Mouse (Mus musculus) kidney, postnatal 4 days (tissue): ENCODE measurements around the gene Rapgef1.

Experiments
- DNase-seq, 2 experiments: peaks; one replicate each; pipeline ENCODE4 v3.0.0; 2021; ENCODE audit warnings: mixed read lengths in 2 of 2

Rapgef1 gene

DNA sequence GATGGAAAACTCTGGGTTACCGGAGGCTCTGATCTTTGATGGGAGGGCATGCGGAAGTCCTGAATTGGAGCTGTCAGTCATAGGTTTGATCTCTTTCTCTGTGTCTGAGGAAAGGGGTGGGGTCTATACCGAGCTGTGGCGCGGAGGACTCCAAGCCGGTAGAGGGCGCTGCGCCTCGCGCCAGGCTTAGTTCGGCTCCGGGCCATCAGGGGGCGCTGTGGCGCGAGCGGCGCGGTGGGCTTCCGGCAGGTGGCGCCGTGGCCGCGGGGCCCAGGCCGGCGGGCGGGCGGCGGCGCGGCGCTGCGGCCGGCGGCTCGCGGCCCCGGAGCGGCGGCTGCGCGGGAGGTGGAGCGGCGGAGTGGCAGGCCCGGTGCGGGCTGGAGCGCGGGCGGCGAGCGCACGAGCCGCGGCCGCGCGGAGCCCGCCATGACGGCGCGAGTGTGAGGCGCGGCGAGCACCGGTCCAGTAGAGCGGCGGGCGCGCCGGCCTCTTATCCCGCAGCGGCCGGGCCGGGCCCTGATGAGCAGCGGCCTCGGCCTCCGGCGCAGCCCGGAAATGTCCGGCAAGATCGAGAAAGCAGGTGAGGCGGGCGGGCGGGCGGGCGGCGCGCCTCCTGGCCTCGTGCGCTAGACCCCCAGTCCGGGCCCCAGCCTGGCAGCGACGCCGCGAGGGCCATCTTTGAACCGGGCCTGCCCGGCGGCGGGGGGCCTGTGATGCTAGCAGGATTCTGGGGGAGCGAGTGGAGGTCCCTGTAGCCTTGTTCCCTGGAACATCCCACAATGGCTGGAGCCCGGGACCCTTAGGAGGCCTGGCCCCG lies at the start of gene Rapgef1:
TSS of gene Rapgef1 (plus strand) at position 237 of the 817 bp plus-strand sequence.
- peak; percentile 90 for DNase-seq

DNA sequence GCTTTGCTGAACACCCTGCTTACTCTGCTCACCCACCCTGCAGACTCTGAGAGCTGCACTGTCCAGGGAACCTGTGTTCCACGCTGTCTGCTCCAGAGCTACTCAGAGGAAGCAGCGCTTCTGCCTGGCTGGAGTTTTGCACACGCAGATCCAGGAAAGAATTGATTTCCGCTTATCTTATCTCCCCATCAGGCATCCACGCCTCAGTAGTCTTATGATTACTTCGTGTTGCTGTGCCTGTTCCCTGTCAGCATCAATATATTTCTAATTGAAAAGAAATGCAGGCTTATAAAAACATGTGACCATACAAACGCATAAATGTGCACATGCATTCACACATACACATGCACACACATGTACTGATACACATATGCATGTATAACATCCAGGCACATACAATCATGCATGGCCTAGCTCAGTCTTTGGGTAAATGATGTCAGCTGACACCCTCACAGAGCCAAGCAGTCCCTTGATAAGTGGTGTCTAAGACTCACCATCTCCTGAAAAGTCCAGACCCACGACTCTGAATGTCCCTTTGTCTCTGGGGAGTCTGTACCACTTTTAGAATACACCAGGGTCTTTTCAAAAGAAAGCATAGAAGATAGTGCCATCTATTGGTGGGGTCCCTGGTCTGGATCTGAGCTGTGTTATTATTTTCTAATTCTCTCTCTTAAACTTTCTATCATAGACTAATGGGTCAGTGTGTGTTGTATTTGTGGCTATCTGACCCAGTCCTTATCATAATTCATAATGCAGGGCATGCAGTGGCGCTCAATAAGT lies 47.4 kb upstream of the Rapgef1 start:
- no peak for DNase-seq

DNA sequence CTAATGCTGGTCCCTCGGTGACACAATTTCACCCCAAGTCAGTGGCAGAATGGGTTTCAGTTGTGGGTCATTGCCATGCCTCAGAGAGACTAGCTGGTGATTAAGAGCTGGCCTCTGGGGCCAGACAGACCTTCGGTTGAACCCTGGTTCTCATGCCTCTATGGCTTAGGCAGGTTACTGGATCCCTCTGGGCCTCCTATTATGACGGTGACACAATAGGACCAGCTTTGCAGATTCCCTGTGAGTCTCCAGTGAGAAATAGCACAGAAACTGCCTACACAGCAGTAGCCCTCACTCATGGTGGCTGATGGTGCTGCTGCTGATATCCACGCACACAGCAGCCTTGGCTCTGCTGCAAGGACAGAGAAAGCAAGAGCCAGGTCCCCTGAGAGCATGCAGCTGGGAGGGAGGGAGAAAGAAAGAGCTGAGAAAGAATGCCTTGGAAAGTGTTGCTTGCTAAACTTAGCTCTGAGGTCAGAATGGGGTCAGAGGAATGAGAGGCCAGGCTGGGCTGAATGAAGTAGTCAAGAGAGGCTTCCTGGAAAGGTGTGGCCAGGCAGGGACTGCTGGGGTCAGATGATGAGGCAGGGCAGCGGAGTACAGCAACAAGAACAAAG lies 46.6 kb upstream of the Rapgef1 start:
- DNase-seq, result no peak

DNA sequence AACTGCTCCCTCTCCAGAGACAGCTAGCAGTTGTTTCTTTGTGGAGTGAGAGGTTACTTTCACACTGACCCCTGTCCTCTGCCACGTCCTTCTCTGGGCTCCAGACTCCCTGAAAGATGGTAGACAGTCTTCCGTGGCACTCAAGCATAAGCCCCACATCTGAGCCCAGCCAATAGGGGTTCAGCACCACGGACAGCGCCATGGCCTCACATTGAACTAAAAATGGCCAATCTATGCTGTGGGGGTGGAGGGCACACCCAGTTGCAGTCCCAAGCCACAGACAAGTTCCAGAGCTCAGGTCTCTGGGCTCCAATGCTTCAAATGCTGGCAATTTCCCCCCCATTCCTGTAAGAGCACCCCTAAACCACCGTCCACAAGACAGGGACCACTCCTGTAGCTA lies 45.9 kb upstream of the Rapgef1 start:
- DNase-seq, result peak; percentile 87

DNA sequence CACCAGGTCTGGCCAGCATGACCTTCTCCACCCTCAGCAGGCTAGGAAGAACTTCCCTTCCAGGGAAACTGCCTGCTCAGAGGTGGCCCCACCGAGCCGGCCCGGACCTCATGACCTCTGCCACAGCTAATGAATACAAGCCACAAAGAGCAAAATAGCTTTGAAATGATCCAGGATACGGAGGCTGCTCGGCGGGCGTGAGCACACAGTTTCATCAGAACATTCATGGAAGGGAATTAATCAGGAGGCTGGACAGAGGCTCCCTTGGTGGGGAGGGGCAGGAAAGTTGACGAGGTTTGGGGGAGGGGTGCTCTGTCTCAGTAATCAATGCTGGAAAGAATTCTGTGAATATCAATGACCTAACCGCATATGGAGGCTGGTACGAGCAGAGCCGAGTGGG lies 45.3 kb upstream of the Rapgef1 start:
- DNase-seq, result no peak

DNA sequence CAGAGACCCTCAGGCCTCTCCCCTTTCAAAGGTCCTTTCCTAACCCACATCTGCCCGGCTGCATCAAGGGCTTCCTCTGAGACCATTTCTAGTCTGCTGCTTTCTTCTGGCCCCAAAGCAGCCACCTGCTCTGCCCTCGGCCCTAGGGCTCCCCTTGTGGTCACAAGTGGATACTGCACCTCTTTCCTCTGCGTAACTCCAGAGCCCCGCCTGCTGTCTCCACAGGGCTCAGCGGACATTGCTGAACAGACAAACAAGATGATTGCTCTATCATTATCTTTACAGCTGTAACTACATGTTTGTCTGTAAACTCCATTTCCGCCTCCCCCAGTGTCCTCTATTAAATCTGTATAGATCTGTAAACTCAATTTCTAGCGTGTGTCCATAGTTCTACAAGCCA lies 37.1 kb upstream of the Rapgef1 start:
- peak; percentile 85 to 88 for DNase-seq

DNA sequence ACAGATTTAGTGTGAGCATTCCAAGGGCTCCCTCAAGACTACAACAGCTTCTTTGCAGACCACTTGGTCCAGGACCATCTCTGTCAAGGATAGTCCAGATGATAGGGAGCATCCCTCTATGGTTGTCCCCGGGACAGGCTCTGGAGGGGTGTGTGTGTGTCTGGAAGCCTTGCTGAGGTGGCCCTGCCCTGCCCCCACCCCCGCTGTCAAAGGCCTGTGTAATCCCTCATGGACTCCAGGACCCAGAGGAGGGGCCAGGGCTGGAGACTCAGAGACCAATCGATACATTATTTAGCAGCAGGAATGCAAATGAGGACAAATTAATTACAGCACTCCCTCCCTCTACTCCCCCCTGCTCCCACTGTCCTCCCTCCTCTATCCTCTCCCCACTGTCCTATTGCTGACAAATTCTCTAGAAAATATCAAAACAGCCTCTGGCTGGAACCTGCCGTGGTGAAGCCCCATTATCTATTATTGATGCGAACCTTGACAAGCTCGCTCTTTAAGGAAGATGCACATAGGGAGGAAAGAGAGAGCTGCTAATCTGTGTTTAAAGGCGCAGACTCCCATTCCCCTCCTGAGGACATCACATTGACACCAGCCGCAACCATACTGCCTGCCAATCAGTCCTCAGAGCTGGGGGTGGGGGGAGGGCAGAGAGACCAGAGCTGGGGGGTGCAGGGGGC lies 33.4 kb upstream of the Rapgef1 start:
- no peak for DNase-seq

DNA sequence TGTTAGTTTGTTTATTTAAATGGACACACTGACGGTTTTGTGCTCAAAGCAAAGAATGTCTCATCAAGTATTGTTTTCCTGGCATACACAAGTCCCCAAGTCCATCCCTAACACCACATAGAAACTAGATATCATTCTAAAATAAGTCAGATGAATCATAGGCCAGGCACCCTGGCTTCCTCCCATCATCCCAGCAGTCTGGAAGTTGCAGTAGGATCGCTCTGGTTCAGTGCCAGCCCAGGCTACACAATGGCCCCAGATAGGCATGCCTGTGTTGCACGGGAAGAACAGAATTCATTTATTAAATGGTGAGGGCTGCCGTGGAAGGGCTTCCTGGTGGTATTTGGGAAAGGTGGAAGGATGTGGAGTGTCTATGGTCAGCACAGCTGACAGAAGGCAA lies 31.5 kb upstream of the Rapgef1 start:
- peak in 1 of 2 experiments; percentile 40 for DNase-seq

DNA sequence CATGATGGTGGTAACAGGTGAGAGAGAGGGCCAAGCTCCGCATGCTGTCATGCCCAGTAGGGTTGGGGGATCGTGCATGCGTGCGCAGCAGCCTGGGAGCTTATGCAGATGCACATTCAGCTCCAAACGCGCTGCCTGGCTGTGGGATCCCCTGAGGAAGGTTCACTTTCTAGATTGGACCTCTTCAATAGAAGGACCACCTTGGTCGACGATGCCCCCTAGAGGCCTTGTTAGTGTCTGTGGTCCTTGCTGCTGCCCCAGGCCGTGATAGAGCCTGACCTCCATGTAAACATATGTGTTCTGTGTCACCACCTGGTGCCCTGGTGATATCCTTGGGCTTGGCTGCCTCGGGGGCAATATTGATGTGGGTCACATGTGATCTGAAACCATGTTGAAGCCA lies 30.3 kb upstream of the Rapgef1 start:
- DNase-seq, result no peak

DNA sequence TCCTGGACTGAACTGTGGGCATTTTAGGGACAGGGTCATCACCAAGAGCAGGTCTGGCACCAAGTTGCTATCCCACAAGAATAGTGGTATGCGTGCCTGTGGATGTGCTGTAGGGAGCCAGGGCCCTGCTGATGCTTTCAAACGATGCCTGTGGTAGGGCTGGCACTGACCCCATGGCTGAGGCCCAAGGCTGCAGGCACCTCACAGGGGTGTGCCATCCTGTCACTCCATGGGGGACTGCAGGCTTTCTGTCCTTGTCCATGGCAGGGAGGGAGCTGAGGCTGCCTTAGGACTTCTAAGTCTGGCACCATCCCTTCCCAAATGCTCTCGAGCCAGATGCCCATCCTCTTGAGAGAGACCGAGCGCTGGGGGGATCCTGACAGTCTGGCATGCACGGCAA lies 27.9 kb upstream of the Rapgef1 start:
- DNase-seq, result no peak

DNA sequence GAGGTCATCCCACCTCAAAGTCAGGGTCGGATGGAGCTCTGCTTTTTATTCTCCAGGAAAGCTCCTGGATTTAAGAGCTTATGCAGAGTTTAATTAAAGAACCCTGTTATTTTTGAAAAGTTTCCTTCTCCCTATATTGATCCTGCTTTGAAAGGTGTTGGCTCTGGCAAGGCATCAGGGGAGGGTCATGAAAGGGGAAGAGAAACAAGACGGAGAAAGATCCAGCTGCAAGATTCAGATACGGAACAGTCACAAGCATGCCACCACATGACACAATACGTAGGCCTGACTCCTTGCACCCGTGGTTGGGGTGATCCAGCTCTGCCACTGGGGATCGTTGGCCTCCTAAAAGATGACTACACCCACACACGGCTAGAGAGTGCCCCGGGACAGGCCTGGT lies 27.0 kb upstream of the Rapgef1 start:
- no peak for DNase-seq

DNA sequence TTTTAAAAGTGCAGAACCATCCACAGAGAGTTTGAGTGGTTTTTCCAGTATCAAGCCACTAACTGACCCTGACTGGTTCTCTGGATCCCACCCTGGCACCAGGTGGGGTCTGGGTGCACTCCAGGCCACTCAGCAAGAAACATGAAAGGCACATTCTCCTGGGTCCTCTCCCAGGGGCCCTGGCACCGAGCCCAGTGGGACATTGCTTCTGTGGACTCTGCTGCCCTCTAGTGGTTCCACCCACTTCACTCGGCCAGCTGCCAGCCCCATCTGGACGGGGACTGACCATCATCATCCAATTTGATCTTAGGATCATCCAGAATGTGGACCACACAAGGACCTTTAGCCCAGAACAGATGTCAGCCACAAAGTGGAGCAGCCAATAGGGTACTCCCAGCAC lies 15.6 kb upstream of the Rapgef1 start:
- DNase-seq, result peak; percentile 92

DNA sequence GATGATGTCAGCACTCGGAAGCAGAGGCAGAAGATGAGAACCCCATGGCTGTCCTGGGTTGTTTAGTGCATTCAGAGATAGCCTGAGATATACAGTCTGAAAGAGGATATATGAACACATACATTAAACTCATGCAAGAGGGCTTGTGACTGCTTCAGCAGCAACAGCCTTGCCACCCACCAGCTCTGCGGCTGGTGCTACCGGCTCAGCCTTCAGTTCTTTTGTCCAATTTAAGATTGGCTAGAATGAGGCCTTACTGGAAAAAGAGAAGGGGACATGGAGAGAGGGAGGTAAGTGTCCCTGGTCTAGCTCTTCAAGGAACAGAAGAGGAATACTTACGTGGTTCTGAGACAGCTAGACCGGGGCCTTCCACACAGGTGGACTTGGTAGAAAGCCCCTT lies 13.9 kb upstream of the Rapgef1 start:
- no peak for DNase-seq

DNA sequence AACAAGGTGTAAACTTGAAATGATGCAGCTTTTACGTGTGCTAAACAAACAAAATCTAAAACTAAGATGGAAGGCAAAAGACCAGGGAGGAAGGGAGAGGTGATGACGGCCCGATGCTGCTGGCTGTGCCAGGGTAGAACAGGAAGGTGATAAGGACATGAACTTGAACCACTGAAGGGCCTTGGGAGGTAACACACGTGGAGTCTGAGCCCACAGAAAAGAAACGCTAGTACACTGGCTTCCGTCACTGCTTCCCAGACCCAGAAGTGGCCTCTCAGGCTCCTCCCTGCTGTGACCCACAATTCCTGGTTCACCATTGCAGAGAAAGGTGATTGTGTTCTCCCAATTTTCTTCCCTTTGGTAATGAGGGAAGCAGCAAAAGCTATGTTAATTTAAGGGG lies 13.1 kb upstream of the Rapgef1 start:
- no peak for DNase-seq

DNA sequence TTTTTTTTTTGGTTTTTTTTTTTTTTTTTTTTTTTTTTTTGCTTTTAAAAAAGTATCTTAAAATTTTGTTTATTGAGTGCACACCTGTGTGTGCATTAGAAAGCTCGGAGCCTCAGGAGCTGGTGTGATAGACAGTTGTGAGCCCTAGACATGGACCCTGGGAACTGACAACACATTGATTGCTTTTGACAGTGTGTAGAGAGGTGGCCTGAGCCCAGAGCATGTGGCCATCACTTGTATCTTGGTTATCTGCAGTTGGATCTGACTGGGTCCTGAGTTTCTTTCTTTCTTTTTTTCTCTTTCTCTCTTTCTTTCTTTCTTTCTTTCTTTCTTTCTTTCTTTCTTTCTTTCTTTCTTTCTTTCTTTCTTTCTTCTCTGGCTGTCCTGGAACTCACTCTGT lies 2.2 kb upstream of the Rapgef1 start:
- no peak for DNase-seq

DNA sequence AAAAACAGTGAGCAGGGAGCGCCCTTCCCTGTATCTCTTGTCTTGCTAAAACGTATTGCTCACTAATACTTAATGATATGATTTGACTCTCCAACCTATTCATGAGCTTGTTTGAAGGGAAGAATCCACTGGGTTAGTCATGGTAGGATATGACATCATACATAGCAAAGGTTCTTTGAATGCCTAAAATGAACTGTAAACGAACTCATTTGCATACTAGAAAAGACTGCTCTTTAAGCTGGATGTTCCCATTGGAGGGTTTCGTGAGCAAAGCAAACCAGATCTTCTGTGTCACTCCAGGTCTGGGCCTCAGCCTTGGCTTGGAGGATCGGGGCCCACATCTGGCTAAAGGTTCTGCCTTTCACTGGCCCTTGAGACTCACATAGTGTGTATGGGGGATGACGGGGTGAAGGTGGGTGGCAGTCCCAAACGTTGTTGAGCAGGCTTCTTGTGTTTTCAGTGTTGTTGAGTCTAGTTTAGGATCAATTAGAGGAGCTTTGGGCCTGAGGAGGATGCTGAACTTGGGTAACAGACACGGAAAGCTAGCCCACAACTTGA lies 515 bp upstream of the Rapgef1 start:
- DNase-seq, result no peak

DNA sequence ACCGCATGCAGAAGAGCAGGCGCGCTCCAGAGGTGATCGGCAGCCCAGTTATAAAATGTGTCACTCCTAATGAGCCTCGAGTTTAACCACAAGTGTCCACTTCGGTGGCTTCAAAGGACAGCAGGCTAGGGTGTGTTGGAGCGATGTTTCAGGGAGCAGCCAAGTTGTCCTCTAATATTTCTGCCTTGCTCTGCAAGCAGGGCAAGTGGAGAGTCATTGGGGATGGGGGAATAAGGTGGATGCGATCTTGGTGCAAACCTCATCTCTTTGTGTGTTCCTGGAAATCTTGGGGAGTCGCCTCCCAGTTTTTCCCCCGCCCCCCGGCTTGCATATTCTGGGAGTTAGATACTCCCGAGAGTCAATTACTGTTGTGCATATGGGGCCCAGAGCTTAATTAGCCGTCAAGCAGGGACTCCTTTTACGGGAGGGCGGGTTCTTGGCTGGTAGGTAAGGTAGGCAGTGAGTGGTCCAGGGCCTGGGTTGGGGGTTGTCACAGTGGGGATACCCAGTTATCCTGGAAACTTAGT lies 844 bp downstream of the Rapgef1 start:
- peak; percentile 36 to 46 for DNase-seq

DNA sequence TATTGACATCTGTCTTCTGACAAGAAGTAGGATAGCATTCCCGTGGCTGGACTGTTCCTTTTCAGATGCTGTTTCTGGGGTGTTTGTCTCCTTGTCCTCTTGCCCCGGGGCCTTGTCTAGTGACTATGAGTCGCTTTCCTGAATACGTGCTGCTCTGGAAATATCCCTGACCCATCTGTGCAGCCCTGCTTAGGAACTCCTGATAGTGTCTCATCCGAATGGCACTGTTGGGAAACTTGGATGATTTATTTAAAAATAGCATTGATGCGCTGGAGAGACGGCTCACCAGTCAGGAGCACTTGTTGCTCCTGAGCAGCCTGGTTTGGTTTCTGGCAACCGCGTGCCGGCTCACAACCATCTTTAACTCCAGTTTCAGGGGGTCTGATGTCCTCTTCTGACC lies 1.6 kb downstream of the Rapgef1 start:
- DNase-seq, result no peak

DNA sequence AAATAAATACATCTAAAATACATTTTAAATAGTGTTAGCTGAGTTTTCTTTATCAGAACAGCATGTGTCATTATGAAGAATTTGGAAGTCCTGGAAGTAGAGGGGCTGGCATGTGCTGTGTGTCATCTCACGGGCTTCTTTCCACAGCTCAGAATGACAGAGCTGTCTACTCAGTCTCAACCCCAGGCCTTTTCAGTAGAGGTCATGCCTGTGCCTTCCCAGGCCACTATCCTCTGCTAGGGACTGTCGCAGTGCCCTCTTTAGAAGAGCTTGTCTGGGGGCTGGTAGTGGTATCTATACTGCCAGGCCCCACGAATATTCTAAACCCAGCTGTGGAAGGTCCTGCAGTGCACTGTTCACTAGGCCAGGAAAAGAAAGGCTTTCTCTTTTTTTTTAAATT lies 2.1 kb downstream of the Rapgef1 start:
- DNase-seq, result no peak

DNA sequence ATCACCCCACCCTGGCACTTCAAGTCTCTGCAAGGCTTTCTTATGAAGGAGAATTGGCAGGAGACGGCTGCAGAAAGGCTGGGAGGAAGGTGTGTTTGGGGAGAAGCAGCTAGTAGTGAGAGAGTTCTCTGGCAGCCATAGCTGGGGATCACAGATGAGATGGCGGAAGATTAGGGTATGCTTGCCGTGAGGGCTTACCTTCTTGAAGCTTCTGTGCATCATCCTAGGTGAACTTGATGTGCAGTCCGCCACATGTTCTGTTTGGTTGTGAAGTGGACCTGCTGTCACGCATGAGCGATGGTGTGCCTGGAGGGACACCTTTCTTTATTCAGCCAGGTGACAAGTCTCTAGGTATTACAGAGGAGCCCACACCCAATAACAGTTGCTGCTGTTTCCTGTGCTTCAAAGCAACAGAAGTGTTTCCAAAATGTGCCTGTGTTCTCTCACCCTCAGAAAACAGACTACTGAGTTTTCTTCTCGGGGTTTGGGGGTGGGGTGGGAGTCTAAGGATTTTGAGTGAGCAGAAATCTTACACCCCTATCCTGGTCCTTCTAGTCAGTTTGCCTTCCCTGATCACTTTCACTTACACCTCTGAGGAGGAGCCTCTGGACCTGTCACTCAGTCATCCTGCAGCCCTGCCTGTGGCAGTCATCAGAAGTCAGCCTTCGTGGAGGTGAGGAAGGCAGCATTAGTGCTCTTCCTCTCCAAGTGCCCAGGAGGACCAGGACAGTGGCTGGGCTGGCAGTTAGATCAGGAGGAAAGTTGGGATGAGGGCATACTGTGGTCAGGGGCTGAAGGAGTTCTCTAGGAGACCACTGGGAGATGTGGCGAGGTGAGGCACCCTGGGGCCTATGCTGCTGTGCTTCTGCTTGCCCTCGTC lies 2.8 kb downstream of the Rapgef1 start:
- no peak for DNase-seq

DNA sequence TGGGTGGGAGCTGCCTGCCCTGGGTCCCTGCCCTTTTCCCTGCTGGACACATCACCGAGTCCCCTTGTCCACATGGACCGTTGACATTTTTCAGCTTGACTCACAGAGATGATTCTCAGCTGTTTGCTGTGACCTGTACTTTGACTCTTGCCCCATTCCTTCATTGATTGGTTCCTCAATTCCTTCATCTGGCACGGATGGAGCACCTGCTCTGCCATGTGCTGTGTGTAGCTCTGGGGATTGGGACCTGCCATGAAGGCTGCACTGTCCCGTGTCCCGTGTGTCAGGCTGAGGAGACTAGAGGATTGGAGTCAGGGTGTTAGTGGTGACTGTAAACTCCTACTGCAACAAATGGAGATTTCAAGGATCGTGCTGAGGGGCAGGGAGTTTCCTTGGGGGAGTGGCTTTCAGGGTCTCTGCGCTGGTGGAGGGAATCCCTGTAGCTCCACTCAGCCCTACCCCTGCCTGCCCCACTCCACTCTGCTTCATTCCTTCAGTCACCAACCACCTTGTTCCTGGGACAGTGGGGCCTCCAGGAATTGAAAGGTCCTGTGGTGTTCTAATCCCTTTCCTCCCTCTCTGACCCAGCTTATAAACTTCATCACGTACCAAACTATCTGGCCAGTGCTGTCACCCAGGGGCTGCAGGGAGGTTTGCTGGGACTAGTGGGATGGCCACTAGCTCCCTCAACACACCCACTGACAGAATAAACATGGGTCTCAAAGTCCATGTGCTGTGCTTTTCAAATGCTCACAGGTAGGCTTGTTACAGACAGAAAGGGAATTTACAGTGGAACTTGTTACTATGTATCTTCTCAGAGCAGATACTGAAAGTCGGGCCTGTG lies 3.9 kb downstream of the Rapgef1 start:
- DNase-seq, result no peak
